ENCODE assay signal across 16 mouse cellular contexts in genomic region chr15:80325207-80325606, GRCm38 (mm10). TPM values are rescaled to one million over a fixed set of nuclear protein-coding genes. Genes with fewer than 3 reads are reported as not detected.
"Had no signal": no experiment of that assay in that cellular context is flagged by ENCODE, and none has a peak within 500 bp of the region (broad histone marks: within the 10 kb centered on the region; RNA-seq: fewer than 3 reads in every experiment).

No protein-coding gene starts in this region.

- H3K36me3 ChIP-seq: intestine, embryonic 15.5 days; kidney, embryonic 15.5 days; limb, embryonic 15.5 days; liver, embryonic 12.5 days; lung, embryonic 15.5 days; midbrain, embryonic 13.5 days; neural tube, embryonic 15.5 days had no signal

- H3K9me3 ChIP-seq: intestine, embryonic 15.5 days; kidney, embryonic 15.5 days; limb, embryonic 15.5 days; liver, embryonic 12.5 days; lung, embryonic 15.5 days; midbrain, embryonic 13.5 days; neural tube, embryonic 15.5 days had no signal

- H3K9ac ChIP-seq: intestine, embryonic 15.5 days; kidney, embryonic 15.5 days; limb, embryonic 15.5 days; liver, embryonic 12.5 days; lung, embryonic 15.5 days; midbrain, embryonic 13.5 days; neural tube, embryonic 15.5 days had no signal

- DNase-seq: kidney, adult 18-20 months; kidney, postnatal 4 days; left cerebral cortex, postnatal 4 days; lung, postnatal 14 days; right cerebral cortex, postnatal 4 days; thymus, postnatal 4 days had no signal

- H3K27me3 ChIP-seq: intestine, embryonic 15.5 days; limb, embryonic 15.5 days; lung, embryonic 15.5 days; midbrain, embryonic 13.5 days; neural tube, embryonic 15.5 days had no signal

- H3K27ac ChIP-seq: intestine, embryonic 15.5 days; kidney, embryonic 15.5 days; layer of hippocampus, adult 2 months; limb, embryonic 15.5 days; liver, embryonic 12.5 days; lung, embryonic 15.5 days; midbrain, embryonic 13.5 days; neural tube, embryonic 15.5 days had no signal

- H3K4me3 ChIP-seq: intestine, embryonic 15.5 days; kidney, embryonic 15.5 days; layer of hippocampus, adult 2 months; limb, embryonic 15.5 days; liver, embryonic 12.5 days; lung, embryonic 15.5 days; midbrain, embryonic 13.5 days; neural tube, embryonic 15.5 days had no signal

- H3K4me2 ChIP-seq: intestine, embryonic 15.5 days; kidney, embryonic 15.5 days; limb, embryonic 15.5 days; liver, embryonic 12.5 days; lung, embryonic 15.5 days; midbrain, embryonic 13.5 days; neural tube, embryonic 15.5 days had no signal

- H3K4me1 ChIP-seq: intestine, embryonic 15.5 days; limb, embryonic 15.5 days; liver, embryonic 12.5 days; lung, embryonic 15.5 days had no signal

- ATAC-seq: intestine, embryonic 15.5 days; liver, embryonic 12.5 days; midbrain, embryonic 13.5 days had no signal

RNA-seq across cellular contexts. Expression of gene Cacna1i, which starts 38.2 kb away (rescaled TPM):
- polyA plus RNA-seq: intestine, embryonic 15.5 days; liver, embryonic 16.5 days; lung, embryonic 15.5 days; stomach, embryonic 16.5 days had no signal
